Mouse (Mus musculus) CH12.LX (cell line): ENCODE measurements around the gene Tox4. TPM values are rescaled to one million over a fixed set of nuclear protein-coding genes. Genes with fewer than 3 reads are reported as not detected.
A peak's percentile ranks its signal among the peaks of the same experiment; 100 is the strongest.

Source experiments
- DNase-seq: peaks from one replicate; pipeline ENCODE4 v3.0.0-alpha.2; 2013; ENCODE audit errors: extremely low read depth
- H3K27ac ChIP-seq: 2 replicates; pipeline ENCODE4 v1.5.1; 2012; ENCODE audit warnings: low read depth, mild to moderate bottlenecking, control low read depth, moderate library complexity; ENCODE audit not compliant: insufficient read depth
- H3K27me3 ChIP-seq: replicated peaks from 2 replicates; pipeline ENCODE3; 2012; ENCODE audit warnings: inconsistent platforms
- H3K36me3 ChIP-seq, 2 experiments: replicated peaks in 1 of 2; 2 replicates each; pipeline versions ENCODE3 to v1.6.1; 2012; ENCODE audit warnings: inconsistent platforms in 1 of 2, low read length in 1 of 2, mild to moderate bottlenecking in 1 of 2, mixed read lengths in 1 of 2, moderate library complexity in 1 of 2; ENCODE audit not compliant: control insufficient read depth in 1 of 2, insufficient read depth in 1 of 2
- H3K4me1 ChIP-seq, 2 experiments: 2 replicates each; pipeline ENCODE4 v1.6.1; 2012; ENCODE audit warnings: inconsistent platforms in 1 of 2, moderate library complexity in 1 of 2; ENCODE audit not compliant: insufficient read depth in 2 of 2, control insufficient read depth in 1 of 2
- H3K4me2 ChIP-seq: 2 replicates; pipeline ENCODE4 v1.6.1; 2012; ENCODE audit warnings: low read depth, mild to moderate bottlenecking, control low read depth; ENCODE audit not compliant: poor library complexity, insufficient read depth, severe bottlenecking
- H3K4me3 ChIP-seq, 3 experiments: fragments of 150-350 bp in 1 of 3; sonication (generic) in 1 of 3; replicated peaks in 1 of 3; 2 replicates each; pipeline versions ENCODE3 to v1.5.1; 2011 to 2012; ENCODE audit warnings: low read depth in 2 of 3, low read length in 2 of 3, mild to moderate bottlenecking in 2 of 3, moderate library complexity in 2 of 3, control low read depth in 1 of 3, improper control_type of control experiment in 1 of 3, inconsistent platforms in 1 of 3, mixed read lengths in 1 of 3; ENCODE audit not compliant: poor library complexity in 1 of 3
- H3K79me2 ChIP-seq: replicated peaks from 2 replicates; pipeline ENCODE4 v1.6.1; 2012; ENCODE audit warnings: mild to moderate bottlenecking, moderate library complexity; ENCODE audit not compliant: control insufficient read depth, poor library complexity, insufficient read depth, severe bottlenecking; ENCODE audit errors: extremely low read depth
- H3K9ac ChIP-seq: 2 replicates; pipeline ENCODE4 v1.6.1; 2012; ENCODE audit warnings: low read depth, mild to moderate bottlenecking, control low read depth, moderate library complexity; ENCODE audit not compliant: insufficient read depth
- H3K9me3 ChIP-seq: replicated peaks from 2 replicates; pipeline ENCODE3; 2012; ENCODE audit warnings: low read length, inconsistent platforms, mixed read lengths
- CHD2 ChIP-seq: IDR thresholded peaks from 2 replicates; pipeline ENCODE4 v1.6.1; 2011; ENCODE audit warnings: low read length, improper control_type of control experiment
- CTCF ChIP-seq, 2 experiments: IDR thresholded peaks in 1 of 2; conservative IDR thresholded peaks in 1 of 2; 2 replicates each; pipeline ENCODE4 v1.5.1; 2011 to 2012; ENCODE audit warnings: low read depth in 2 of 2, low read length in 2 of 2, improper control_type of control experiment in 1 of 2, inconsistent platforms in 1 of 2, mild to moderate bottlenecking in 1 of 2, moderate library complexity in 1 of 2
- ELF1 ChIP-seq: IDR thresholded peaks from 2 replicates; pipeline ENCODE4 v1.6.1; 2014; ENCODE audit warnings: low read depth, mild to moderate bottlenecking, inconsistent platforms, low read length, improper control_type of control experiment
- GABPA ChIP-seq: IDR thresholded peaks from 2 replicates; pipeline ENCODE4 v1.6.1; 2012; ENCODE audit warnings: low read depth, low read length, improper control_type of control experiment, inconsistent platforms; ENCODE audit not compliant: insufficient replicate concordance
- HCFC1 ChIP-seq: IDR thresholded peaks from 2 replicates; pipeline ENCODE4 v1.6.1; 2012; ENCODE audit warnings: low read depth, mild to moderate bottlenecking, inconsistent platforms, low read length, improper control_type of control experiment
- JUND ChIP-seq: conservative IDR thresholded peaks from 2 replicates; pipeline ENCODE4 v1.6.1; 2011; ENCODE audit warnings: low read depth, low read length, improper control_type of control experiment
- KAT2A ChIP-seq: IDR thresholded peaks from 2 replicates; pipeline ENCODE4 v1.6.1; 2012; ENCODE audit warnings: low read length, improper control_type of control experiment, inconsistent platforms; ENCODE audit not compliant: insufficient replicate concordance
- MAX ChIP-seq: IDR thresholded peaks from 2 replicates; pipeline ENCODE4 v1.6.1; 2011; ENCODE audit warnings: low read length, improper control_type of control experiment
- MAZ ChIP-seq: IDR thresholded peaks from 2 replicates; pipeline ENCODE4 v1.6.1; 2012; ENCODE audit warnings: low read depth, mild to moderate bottlenecking, inconsistent platforms, low read length, improper control_type of control experiment, moderate library complexity
- MXI1 ChIP-seq: IDR thresholded peaks from 2 replicates; pipeline ENCODE4 v1.6.1; 2011; ENCODE audit warnings: mild to moderate bottlenecking, low read depth, low read length, improper control_type of control experiment
- MYC ChIP-seq: IDR thresholded peaks from 2 replicates; pipeline ENCODE4 v1.6.1; 2011; ENCODE audit warnings: low read depth, mild to moderate bottlenecking, improper control_type of control experiment, low read length
- POLR2A ChIP-seq: IDR thresholded peaks from 2 replicates; pipeline ENCODE4 v1.6.1; 2011; ENCODE audit warnings: low read depth, mild to moderate bottlenecking, improper control_type of control experiment, low read length
- POLR2AphosphoS2 ChIP-seq: IDR thresholded peaks from 2 replicates; pipeline ENCODE4 v1.6.1; 2011; ENCODE audit warnings: low read depth, low read length, improper control_type of control experiment
- RAD21 ChIP-seq: IDR thresholded peaks from 2 replicates; pipeline ENCODE4 v1.6.1; 2011; ENCODE audit warnings: low read depth, mild to moderate bottlenecking, low read length, improper control_type of control experiment, moderate library complexity
- RCOR1 ChIP-seq: conservative IDR thresholded peaks from 2 replicates; pipeline ENCODE4 v1.6.1; 2012; ENCODE audit warnings: low read depth, mild to moderate bottlenecking, inconsistent platforms, low read length, improper control_type of control experiment
- SIN3A ChIP-seq: IDR thresholded peaks from 2 replicates; pipeline ENCODE4 v1.6.1; 2012; ENCODE audit warnings: low read length, improper control_type of control experiment, inconsistent platforms
- TBP ChIP-seq: conservative IDR thresholded peaks from 2 replicates; pipeline ENCODE4 v1.6.1; 2011; ENCODE audit warnings: low read depth, low read length, improper control_type of control experiment
- UBTF ChIP-seq: IDR thresholded peaks from 2 replicates; pipeline ENCODE4 v1.6.1; 2012; ENCODE audit warnings: low read depth, mild to moderate bottlenecking, inconsistent platforms, low read length, improper control_type of control experiment, moderate library complexity
- USF1 ChIP-seq: IDR thresholded peaks from 2 replicates; pipeline ENCODE4 v1.6.1; 2014; ENCODE audit warnings: low read depth, mild to moderate bottlenecking, inconsistent platforms, low read length, improper control_type of control experiment
- ZC3H11A ChIP-seq: IDR thresholded peaks from 2 replicates; pipeline ENCODE4 v1.6.1; 2012; ENCODE audit warnings: low read depth, mild to moderate bottlenecking, inconsistent platforms, low read length, improper control_type of control experiment
- ZKSCAN1 ChIP-seq: IDR thresholded peaks from 2 replicates; pipeline ENCODE4 v1.6.1; 2012; ENCODE audit warnings: low read depth, inconsistent platforms, low read length, improper control_type of control experiment, borderline replicate concordance
- ZMIZ1 ChIP-seq: IDR thresholded peaks from 2 replicates; pipeline ENCODE4 v1.6.1; 2012; ENCODE audit warnings: low read depth, mild to moderate bottlenecking, inconsistent platforms, low read length, improper control_type of control experiment
- ZNF384 ChIP-seq: IDR thresholded peaks from 2 replicates; pipeline ENCODE4 v1.6.1; 2012; ENCODE audit warnings: low read depth, low read length, improper control_type of control experiment, inconsistent platforms
- dilution Hi-C: fragments of 300-500 bp; cut with MboI; formaldehyde crosslinking; loops from 2 replicates; pipeline ENCODE4 v1.14.3; 2020; ENCODE audit warnings: low sequenced_read_pairs; ENCODE audit not compliant: extremely low pct_unique_long_range_greater_than_20kb, extremely low pct_ligation_motif_present
- in situ Hi-C: fragments of 300-500 bp; cut with MboI; formaldehyde crosslinking; loops from 3 replicates; pipeline ENCODE4 v1.14.3; 2019; ENCODE audit warnings: low sequenced_read_pairs, low pct_ligation_motif_present, low pct_unique_long_range_greater_than_20kb, mixed read lengths
- polyA plus RNA-seq: library from polyadenylated mRNA; unstranded; fragments of >175 nt; gene quantifications from 2 replicates; pipeline ENCODE4 v1.2.1, GENCODE M21; 2012; ENCODE audit warnings: low read depth; ENCODE audit not compliant: insufficient read length
- total RNA-seq, 2 experiments: library from RNA; depleted of rRNA; stranded (reverse); fragments of 300-350 nt in 1 of 2; fragments of >200 nt in 1 of 2; gene quantifications; 2 replicates each; pipeline ENCODE4 v1.2.3; 2012 to 2014

Gene Tox4
- total and polyA plus RNA-seq, 3 experiments = 43.5 to 56.3 (median 45.7) TPM

- 0 out of 2 replicates have a peak, but pooled peaks have one; percentile 36 for TF ChIP-seq RCOR1
- no peak; the same call in 1 of the 2 replicates for TF ChIP-seq GABPA
- no peak for TF ChIP-seq ZKSCAN1
- no peak for TF ChIP-seq UBTF
- peak; percentile 23 for TF ChIP-seq RAD21
- TF ChIP-seq POLR2A = peak; percentile 89
- TF ChIP-seq MYC = peak; percentile 73; the same call in 1 of the 2 replicates
- peak in 1 of 2 experiments; percentile 88; a peak in 2 of 4 replicates for TF ChIP-seq CTCF (conservative IDR thresholded peaks at IDR 0.05 in 1 of 2, IDR thresholded peaks at IDR 0.05 in 1 of 2; ENCODE audit: low read depth in 2 of 2, low read length in 2 of 2)
- TF ChIP-seq MAZ = no peak; the same call in 1 of the 2 replicates
- peak; percentile 82; the same call in 1 of the 2 replicates for TF ChIP-seq POLR2AphosphoS2
- peak; percentile 86 for TF ChIP-seq HCFC1
- peak; percentile 83; the same call in 1 of the 2 replicates for TF ChIP-seq ZMIZ1
- peak; percentile 34; the same call in 1 of the 2 replicates for TF ChIP-seq TBP
- peak; percentile 84 for TF ChIP-seq CHD2
- peak; percentile 18; the same call in 1 of the 2 replicates for TF ChIP-seq SIN3A
- peak; percentile 83; the same call in 1 of the 2 replicates for TF ChIP-seq KAT2A
- peak; percentile 84; the same call in 1 of the 2 replicates for TF ChIP-seq MAX
- TF ChIP-seq USF1 = no peak
- peak; percentile 98 for TF ChIP-seq ELF1
- TF ChIP-seq ZC3H11A = no peak
- TF ChIP-seq JUND = no peak
- TF ChIP-seq MXI1 = peak; percentile 47
- TF ChIP-seq, all 38 proteins: peak for 22
These were observed 21.3 kb upstream of the Tox4 start, which contains the start of gene Chd8 (continued) for GRCm38 (mm10) chr14:52257484-52258213.

GRCm38 (mm10) chr14:52272781-52273180 is 6.2 kb upstream of the Tox4 start:
- H3K9me3 ChIP-seq = no peaks in the 10 kb centered on the region
- no peaks in the 10 kb centered on the region for H3K27me3 ChIP-seq
- dilution Hi-C loops (no loop called here), in situ Hi-C loops (no loop called here)
- no peaks in the 10 kb centered on the region; the same call in 1 of the 2 replicates for H3K79me2 ChIP-seq
- H3K4me2 ChIP-seq = peak overlapping the region; percentile 66
- H3K4me1 ChIP-seq = peaks cover 2 to 15% of the 10 kb centered on the region in 2 experiments; a peak in 2 of 4 replicates
- H3K36me3 ChIP-seq = peaks cover 16 to 46% of the 10 kb centered on the region in 2 experiments
- peak overlapping the region; percentile 55 for H3K9ac ChIP-seq
- DNase-seq = peak; percentile 68
- no peak overlapping the region for H3K4me3 ChIP-seq
- H3K27ac ChIP-seq = no peak overlapping the region
- TF ChIP-seq KAT2A = no peak
- TF ChIP-seq ZNF384 = peak; percentile 79
- TF ChIP-seq MYC = 0 out of 2 replicates have a peak, but pooled peaks have one; percentile 22
- TF ChIP-seq TBP = 0 out of 2 replicates have a peak, but pooled peaks have one; percentile 27
